ENCODE assay signal across 7 mouse cellular contexts in the genomic region with DNA sequence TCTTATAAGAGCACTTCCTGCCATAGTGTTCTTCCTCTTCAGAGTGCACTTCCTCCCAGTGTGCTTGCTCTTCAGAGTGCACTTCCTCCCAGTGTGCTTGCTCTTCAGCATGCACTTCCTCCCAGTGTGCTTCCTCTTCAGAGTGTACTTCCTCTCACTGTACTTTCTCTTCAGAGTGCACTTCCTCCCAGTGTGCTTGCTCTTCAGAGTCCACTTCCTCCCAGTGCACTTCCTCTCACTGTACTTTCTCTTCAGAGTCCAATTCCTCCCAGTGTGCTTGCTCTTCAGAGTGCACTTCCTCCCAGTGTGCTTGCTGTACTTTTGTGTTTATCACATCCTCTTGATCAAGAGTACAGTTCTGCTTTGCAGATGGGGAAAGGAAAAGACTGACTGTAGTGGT. TPM values are rescaled to one million over a fixed set of nuclear protein-coding genes. Genes with fewer than 3 reads are reported as not detected.
DNase-seq lines count a peak whose midpoint lies in the region; ATAC-seq and TF ChIP-seq lines count a peak whose summit lies in the region.
"Not testable (repeated sequence)": the region's sequence is repeated elsewhere in the genome, so short reads cannot be mapped to it uniquely, and the experiment has no call there.

No protein-coding gene starts in this region.

- peak; percentile 29 to 35 for DNase-seq in B cell, adult 2 months
- not testable (repeated sequence) for DNase-seq in G1E (ENCODE audit: low spot score)
- DNase-seq in adipocyte (ENCODE audit: low spot score): peak; percentile 26
- peak; percentile 17 for DNase-seq in lung, postnatal 0 days (ENCODE audit: low spot score)
- DNase-seq in spleen, postnatal 36 days (ENCODE audit: low spot score in 2 of 2): peak; percentile 37 to 43

- not testable (repeated sequence) for H3K9me3 ChIP-seq in G1E (replicated peaks); lung, postnatal 0 days (ENCODE audit: low read length)

- H3K4me1 ChIP-seq in G1E (ENCODE audit: insufficient read depth, low read depth, low read length): peaks cover 18% of the 10 kb centered on the region
- not testable (repeated sequence) for H3K4me1 ChIP-seq in lung, postnatal 0 days (ENCODE audit: insufficient read depth, low read depth, low read length)

- H3K27ac ChIP-seq in lung, postnatal 0 days (ENCODE audit: low read length): not testable (repeated sequence)

- not testable (repeated sequence) for H3K9ac ChIP-seq in lung, postnatal 0 days (replicated peaks; ENCODE audit: low read depth)

- peak; percentile 60 for ATAC-seq in G1E (ENCODE audit: extremely low read depth, insufficient number of reproducible peaks, low FRiP score, poor library complexity, severe bottlenecking)
- peak; percentile 83 for ATAC-seq in granulocyte monocyte progenitor cell, adult 5-6 weeks (replicated peaks; ENCODE audit: poor library complexity, severe bottlenecking)
- ATAC-seq in lung, postnatal 0 days: not testable (repeated sequence)
- ATAC-seq in monocyte, adult 5-6 weeks (replicated peaks; ENCODE audit: insufficient number of reproducible peaks, low FRiP score, low TSS enrichment, poor library complexity, severe bottlenecking): peak; percentile 68

- not testable (repeated sequence) for H3K27me3 ChIP-seq in G1E (ENCODE audit: insufficient read depth, low read length); lung, postnatal 0 days (replicated peaks; ENCODE audit: insufficient read depth, low read length)

- not testable (repeated sequence) for H3K4me2 ChIP-seq in lung, postnatal 0 days (replicated peaks; ENCODE audit: low read depth, low read length)

- not testable (repeated sequence) for TF ChIP-seq CTCF in G1E (IDR thresholded peaks at IDR 0.05; ENCODE audit: low read depth, low read length); lung, postnatal 0 days (IDR thresholded peaks at IDR 0.05)

- peaks cover 22% of the 10 kb centered on the region for H3K36me3 ChIP-seq in G1E (replicated peaks)
- H3K36me3 ChIP-seq in lung, postnatal 0 days (ENCODE audit: insufficient read depth, low read length): not testable (repeated sequence)

- TF ChIP-seq EP300 in lung, postnatal 0 days (IDR thresholded peaks at IDR 0.05): not testable (repeated sequence)

- not testable (repeated sequence) for H3K4me3 ChIP-seq in G1E (ENCODE audit: low read depth, low read length); lung, postnatal 0 days (ENCODE audit: low read depth, low read length)

RNA-seq across cellular contexts. Expression of a gene that starts 27.3 kb away (rescaled TPM):
- total RNA-seq in G1E (2014; fragmentation: Nextera tagmentation) (56.5 and 57.1 TPM in 2 replicates), G1E (2017) (22.4 and 29.4 TPM in 2 replicates)
- 0.79 and 0.93 TPM in 2 replicates for polyA plus RNA-seq in G1E (2012)
- 10.8 and 14.1 TPM in 2 replicates for total RNA-seq in granulocyte monocyte progenitor cell, adult 5-6 weeks (2014; fragmentation: Nextera tagmentation)
- 5.3 and 13.6 TPM in 2 replicates for total RNA-seq in granulocyte monocyte progenitor cell, adult 5-6 weeks (2017)
- 3.0 and 3.5 TPM in 2 replicates for polyA plus RNA-seq in lung, postnatal 0 days (2015; fragmentation: Nextera tagmentation; extraction: Ambion mirVana)
- 4.9 to 5.9 TPM (median 5.4 TPM) in 3 replicates for total RNA-seq in monocyte, adult 5-6 weeks (2017)

RNA-seq across cellular contexts. Expression of a gene that starts 27.7 kb away (rescaled TPM):
- total RNA-seq in G1E (2014; fragmentation: Nextera tagmentation): 133 and 142 TPM in 2 replicates
- 171 and 174 TPM in 2 replicates for total RNA-seq in G1E (2017)
- polyA plus RNA-seq in G1E (2012): 4.7 TPM in 2 replicates
- total RNA-seq in granulocyte monocyte progenitor cell, adult 5-6 weeks (2014; fragmentation: Nextera tagmentation): 66.8 and 67.0 TPM in 2 replicates
- total RNA-seq in granulocyte monocyte progenitor cell, adult 5-6 weeks (2017): 95.6 and 116 TPM in 2 replicates
- 10.5 and 15.3 TPM in 2 replicates for polyA plus RNA-seq in lung, postnatal 0 days (2015; fragmentation: Nextera tagmentation; extraction: Ambion mirVana)
- 5.5 to 18.7 TPM (median 8.1 TPM) in 3 replicates for total RNA-seq in monocyte, adult 5-6 weeks (2017)

RNA-seq across cellular contexts. Expression of a gene that starts 27.7 kb away (rescaled TPM):
- total RNA-seq in G1E (2014; fragmentation: Nextera tagmentation) (9.6 and 10.5 TPM in 2 replicates), G1E (2017) (9.0 and 9.5 TPM in 2 replicates)
- polyA plus RNA-seq in G1E (2012): 1.3 and 2.2 TPM in 2 replicates
- not detected in 2 replicates for total RNA-seq in granulocyte monocyte progenitor cell, adult 5-6 weeks (2014; fragmentation: Nextera tagmentation)
- 0.10 and 0.86 TPM in 2 replicates for total RNA-seq in granulocyte monocyte progenitor cell, adult 5-6 weeks (2017)
- polyA plus RNA-seq in lung, postnatal 0 days (2015; fragmentation: Nextera tagmentation; extraction: Ambion mirVana): 0.39 and 0.62 TPM in 2 replicates
- 4.6 TPM in 1 of 3 replicates, not detected in the others for total RNA-seq in monocyte, adult 5-6 weeks (2017)
